Mouse (Mus musculus) retina, postnatal 7 days (tissue): ENCODE results near the gene Rsf1.
A peak's percentile ranks its signal among the peaks of the same experiment; 100 is the strongest.

Experiments used
- DNase-seq: peaks from one replicate; pipeline ENCODE4 v3.0.0-alpha.2; 2012; ENCODE audit warnings: low read depth, low spot score

Gene Rsf1

GRCm38 (mm10) chr7:97579067-97579975 is at the start of gene Rsf1, which contains the start of gene Aamdc:
Gene Rsf1 (plus strand): TSS chr7:97579889.
Gene Aamdc (minus strand): TSS chr7:97579497.
- peak; percentile 96 for DNase-seq

DNA sequence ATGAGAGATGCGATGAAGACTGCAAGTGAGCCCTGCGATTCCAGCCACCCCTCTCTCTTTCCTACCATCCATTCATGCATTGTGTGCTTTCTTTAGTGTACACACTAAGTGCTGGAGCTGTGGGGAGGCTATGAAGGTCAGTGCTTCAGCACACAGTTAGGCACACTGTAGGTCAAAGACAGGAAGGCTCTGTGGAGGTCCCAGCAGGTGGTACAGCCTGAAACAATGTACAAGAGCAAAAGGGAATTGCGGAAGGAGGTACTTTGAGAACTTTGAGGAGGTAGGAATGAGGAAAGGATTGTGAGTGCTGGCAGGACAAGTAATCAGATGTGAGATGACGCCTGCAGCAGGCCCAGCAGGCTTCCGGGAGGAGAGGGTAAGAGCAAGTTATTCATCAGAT is 44.2 kb upstream of the Rsf1 start:
- DNase-seq: no peak

- DNase-seq: no peak
Observed at GRCm38 (mm10) chr7:97536571-97536970, 43.1 kb upstream of the Rsf1 start.

DNA sequence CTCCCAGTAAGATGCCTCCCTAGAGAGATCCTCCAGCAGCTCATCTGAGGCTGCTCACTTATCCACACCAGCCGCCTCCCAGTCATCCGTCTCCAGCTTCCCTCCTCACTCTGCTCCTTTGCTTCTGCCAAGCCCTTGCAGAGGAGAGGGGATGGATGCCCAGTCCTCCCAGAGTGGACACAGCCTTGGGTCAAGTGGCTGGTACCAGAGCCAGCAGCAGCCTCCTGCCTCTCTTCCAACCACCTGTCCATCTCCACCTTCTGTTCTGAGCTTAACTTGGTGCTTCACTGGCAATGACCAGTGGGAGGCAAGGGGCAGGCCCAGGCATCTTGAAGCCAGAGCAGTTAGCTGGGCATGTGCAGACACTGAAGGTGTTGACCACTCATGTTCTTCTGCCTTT is 33.2 kb upstream of the Rsf1 start:
- no peak for DNase-seq

DNA sequence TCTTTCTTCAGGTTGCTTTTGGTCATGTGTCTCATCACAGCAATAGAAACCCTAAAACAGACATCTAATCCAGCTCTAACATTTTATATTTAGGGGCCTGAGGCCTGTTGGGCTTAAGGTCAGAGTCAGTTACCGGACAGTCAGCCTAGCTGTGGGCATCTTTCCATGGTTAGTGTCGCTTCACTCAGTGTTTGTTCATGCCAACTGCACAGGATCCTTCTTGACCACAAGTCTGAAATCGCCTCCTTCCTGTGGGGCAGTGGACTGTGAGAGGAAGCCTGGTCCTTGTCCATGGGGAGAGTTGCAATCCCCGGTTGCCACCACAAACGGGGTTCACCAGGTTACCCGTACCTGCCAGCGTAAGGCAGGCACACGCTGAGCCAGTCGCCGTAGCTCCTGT is 30.4 kb upstream of the Rsf1 start:
- no peak for DNase-seq

DNA sequence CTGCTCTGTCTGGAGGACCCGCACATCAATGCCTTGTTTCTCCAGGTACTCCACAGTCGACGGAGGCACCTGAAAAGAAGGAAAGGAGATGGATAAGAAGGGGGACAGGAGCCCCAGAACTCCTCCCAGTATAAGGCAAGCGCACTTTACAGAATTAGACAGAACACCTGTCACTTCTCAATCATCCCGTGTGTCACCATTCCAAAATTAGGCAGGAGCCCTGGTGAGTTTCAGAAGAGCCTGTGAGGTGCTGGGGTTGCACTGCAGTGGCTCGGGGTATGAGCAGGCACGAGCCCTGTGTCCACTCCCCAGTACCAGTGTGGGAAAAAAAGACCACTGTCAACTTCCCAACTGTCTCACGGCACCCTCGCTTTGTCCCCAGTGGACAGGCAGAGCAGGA is 29.0 kb upstream of the Rsf1 start:
- DNase-seq: no peak

GRCm38 (mm10) chr7:97563576-97563975 is 16.1 kb upstream of the Rsf1 start:
- DNase-seq: no peak

DNA sequence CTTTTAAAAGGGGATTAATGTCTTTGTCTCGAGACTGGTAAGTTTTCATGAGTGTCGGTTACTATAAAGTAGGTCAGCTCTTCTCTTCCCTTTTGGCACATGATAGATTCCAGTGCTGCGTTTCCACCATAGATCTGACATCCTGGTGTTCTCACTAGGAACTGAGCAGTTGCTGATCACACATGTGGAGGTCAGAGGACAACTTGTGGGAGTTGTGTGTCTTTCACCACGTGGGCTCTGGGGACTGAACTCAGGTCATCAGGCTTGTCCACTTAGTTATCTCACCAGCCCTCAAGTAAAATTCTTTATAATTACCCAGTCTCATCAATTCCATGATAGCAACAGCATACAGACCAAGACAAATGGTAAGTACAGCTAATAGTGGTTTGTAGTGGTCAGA is 10.3 kb upstream of the Rsf1 start:
- no peak for DNase-seq

DNA sequence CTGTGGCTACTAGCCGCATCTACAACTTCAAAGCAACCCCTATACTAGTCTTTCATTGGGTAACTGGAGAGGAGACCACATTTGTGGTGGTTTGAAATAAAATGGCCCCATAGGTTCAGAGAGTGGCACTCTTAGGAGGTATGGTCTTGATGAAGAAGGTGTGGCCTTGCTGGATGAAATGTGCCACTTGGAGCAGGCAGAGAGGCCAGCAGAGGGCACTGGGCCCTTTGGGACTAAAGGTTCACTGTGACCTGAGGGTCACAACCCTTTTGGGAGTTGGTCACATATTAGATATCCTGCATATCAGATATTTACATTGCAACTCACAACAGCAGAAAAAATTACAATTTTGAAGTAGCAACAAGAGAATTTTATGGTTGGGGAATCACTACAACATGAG is 9.3 kb upstream of the Rsf1 start:
- no peak for DNase-seq

GRCm38 (mm10) chr7:97578361-97579066 is 1.2 kb upstream of the Rsf1 start:
- no peak for DNase-seq

DNA sequence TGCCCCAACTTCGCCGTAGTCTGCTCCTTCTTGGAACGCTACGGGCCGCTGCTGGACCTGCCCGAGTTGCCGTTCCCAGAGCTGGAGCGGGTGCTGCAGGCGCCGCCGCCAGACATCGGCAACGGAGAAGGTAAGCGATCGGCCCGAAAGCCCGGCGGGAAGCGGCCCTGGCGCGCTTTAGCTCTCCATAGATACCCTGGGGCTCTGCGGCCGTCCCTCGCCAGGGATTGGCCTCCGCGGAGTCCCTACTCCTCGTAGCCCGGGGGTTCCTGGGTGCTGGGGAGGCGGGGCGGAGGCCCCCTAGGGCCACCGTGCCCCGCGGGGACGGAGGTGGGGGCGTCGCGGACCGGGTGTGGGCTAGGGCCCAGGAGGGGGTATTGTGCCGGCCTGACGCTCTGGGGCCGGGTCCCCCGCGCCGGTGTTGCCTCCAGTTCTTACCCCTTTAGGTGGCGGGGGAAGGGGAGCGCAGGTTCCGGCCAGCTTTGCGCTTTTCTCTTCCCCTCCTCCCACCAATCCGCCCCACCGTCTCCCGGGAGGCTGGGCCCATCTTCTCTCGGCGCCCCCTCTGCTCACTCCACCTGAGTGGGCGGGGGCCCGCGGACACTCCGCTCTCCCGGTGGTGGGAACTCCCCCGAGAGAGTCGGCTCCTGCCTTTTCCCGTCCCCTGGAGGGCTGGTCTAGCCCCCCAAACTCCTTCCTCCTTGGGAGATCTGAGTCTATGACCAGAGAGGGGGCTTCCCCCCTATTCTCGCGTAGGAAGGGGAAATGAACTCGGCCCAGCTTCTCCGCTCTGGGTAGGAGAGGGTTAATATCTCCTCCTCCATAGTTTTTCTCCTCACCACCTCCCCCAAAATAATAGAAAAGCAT is 520 bp downstream of the Rsf1 start:
- peak; percentile 24 for DNase-seq

DNA sequence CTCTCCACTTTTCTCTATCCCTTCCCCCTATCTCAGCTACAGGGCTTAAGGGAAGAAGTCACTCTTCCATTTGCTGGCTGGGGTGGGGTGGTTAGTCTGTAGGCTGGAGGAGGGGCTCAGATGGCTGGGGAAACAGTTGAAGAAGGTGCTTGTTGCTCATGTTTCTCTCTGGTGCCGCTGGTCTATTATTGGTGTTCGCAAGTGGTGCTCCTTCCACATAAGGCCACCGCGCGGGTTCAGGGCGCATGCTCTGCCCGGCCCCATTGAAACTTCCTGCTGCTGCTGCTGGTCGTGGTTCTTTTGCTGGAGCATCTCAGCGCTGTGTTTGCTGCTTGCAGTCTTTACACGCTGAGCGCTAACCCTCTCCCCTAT is 1.1 kb downstream of the Rsf1 start:
- peak; percentile 49 for DNase-seq

DNA sequence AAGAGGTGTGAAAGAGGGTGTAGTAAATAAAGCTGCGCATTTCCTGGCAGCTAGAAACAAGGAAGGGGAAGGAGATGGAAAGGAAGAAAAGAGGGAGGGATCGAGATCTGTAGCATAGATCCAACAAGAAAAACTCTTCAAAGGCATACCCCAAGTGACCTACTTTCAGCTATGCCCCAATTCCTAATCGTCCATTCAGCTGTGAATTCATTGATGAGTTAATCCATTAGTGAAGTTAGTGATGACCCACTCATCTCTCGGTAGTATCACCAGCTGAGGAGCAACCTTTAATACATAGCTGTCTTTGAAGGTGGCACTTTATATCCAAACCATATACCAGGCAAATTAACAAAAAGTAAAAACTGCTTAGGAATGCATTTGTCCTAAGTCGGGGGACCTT is 8.8 kb downstream of the Rsf1 start:
- no peak for DNase-seq

- DNase-seq: no peak
Observed at GRCm38 (mm10) chr7:97590488-97590887, 10.8 kb downstream of the Rsf1 start.

DNA sequence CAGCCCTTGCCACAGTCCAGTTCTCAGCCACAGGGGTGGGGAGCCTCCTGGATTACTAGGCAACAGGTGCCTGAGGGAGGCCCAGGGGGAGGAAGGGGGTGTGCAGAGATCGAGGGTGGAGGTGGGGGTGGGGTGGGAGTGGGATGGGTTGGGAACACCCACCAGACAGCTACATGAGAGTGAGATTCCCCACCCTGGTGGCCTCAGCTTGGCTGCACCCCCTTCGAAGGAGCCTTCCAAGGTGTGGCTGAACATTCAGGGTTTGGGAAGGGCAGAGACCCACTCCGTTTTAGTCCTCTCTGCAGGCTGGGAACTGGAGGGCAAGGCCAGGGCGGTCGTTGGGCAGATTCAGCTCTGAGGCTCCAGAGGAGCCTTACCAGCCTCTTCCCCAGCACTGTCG is 11.6 kb downstream of the Rsf1 start:
- DNase-seq: no peak

DNA sequence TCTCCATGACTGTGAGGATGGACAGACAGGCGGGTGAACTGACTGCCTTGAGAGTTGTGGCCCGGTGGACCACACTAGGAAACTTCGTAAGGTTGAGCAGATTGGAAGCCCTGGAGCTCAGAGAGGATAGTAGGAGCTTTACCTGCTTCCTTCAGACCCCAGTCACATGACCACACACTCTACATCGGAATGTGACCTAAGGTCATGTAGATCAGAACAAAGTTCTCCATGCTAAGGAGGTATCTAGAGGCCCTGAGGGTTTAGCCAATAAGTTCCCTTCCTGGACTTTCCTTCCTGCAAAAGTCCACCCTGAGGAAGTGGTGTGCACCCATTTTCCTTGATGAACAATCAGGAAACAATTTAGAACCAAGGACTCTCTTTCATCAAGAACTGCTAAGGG is 12.7 kb downstream of the Rsf1 start:
- DNase-seq: no peak

DNA sequence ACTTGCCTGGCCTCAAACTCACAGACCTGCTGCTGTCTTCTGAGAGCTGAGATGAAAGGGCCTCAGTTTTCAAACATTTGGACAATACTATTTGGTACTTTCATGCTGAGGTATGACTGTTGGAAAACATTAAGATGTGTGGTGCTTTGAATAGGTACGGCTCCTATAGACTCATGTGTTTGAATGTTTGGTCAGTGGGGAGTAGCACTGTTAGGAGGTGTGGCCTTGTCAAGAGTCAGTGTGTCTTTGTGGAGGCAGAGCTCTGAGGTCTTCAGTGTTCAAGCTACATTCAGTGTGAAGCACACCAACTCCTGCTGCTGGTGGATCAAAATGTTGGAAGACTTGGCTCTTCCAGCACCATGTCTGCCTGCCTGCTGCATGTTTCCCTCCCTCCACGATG is 13.8 kb downstream of the Rsf1 start:
- no peak for DNase-seq

- DNase-seq: no peak
Observed at GRCm38 (mm10) chr7:97598548-97598947, 18.9 kb downstream of the Rsf1 start.

GRCm38 (mm10) chr7:97621346-97621745 is 41.7 kb downstream of the Rsf1 start:
- no peak for DNase-seq

DNA sequence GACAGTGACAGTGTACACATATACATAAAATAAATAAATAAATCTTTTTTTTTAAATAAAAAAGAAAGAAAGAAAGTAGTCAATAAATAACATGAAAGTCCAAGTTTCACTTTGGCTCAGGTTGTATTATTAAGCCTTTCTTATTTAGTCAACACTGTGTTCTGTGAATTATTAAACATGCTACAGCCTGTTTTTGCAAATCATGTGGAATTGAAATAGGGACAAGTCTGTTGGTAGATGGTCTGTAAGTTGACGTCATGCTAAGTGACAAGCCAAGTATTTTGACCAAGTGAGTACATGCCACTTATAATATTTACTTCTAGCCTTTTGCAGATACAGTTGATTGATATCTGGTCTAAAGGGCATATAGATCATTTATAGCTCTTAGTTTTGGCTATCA is 43.0 kb downstream of the Rsf1 start:
- DNase-seq: no peak

- DNase-seq: no peak
Observed at GRCm38 (mm10) chr7:97623402-97623801, 43.7 kb downstream of the Rsf1 start.

GRCm38 (mm10) chr7:97629351-97629750 is 49.7 kb downstream of the Rsf1 start:
- peak; percentile 3 for DNase-seq
